Mouse (Mus musculus) ES-E14 (cell line): ENCODE measurements around the gene Cyth2. TPM values are rescaled to one million over a fixed set of nuclear protein-coding genes. Genes with fewer than 3 reads are reported as not detected.

ENCODE experiments used
- DNase-seq: peaks from one replicate; pipeline ENCODE4 v3.0.0-alpha.2; 2013; ENCODE audit warnings: low read depth, low spot score
- H3K27ac ChIP-seq: 2 replicates; pipeline ENCODE4 v1.5.1; 2012; ENCODE audit warnings: low read depth, mild to moderate bottlenecking, low read length, moderate library complexity, mixed read lengths; ENCODE audit not compliant: poor library complexity, insufficient read depth, severe bottlenecking
- H3K36me3 ChIP-seq: 2 replicates; pipeline ENCODE4 v1.6.1; 2012; ENCODE audit warnings: mild to moderate bottlenecking, low read length, moderate library complexity, mixed read lengths; ENCODE audit not compliant: control insufficient read depth, poor library complexity, insufficient read depth, severe bottlenecking
- H3K4me1 ChIP-seq, 2 experiments: fragments of 150-350 bp in 1 of 2; sonication (generic) in 1 of 2; 2 replicates each; pipeline ENCODE4 v1.6.1; 2012; ENCODE audit warnings: low read length in 2 of 2, mild to moderate bottlenecking in 1 of 2, mixed read lengths in 1 of 2; ENCODE audit not compliant: control insufficient read depth in 2 of 2, insufficient read depth in 2 of 2, poor library complexity in 1 of 2
- H3K4me3 ChIP-seq, 2 experiments: fragments of 150-350 bp in 1 of 2; sonication (generic) in 1 of 2; 2 replicates each; pipeline ENCODE4 v1.5.1; 2012; ENCODE audit warnings: low read length in 2 of 2, low read depth in 1 of 2, mild to moderate bottlenecking in 1 of 2, mixed read lengths in 1 of 2; ENCODE audit not compliant: insufficient read depth in 1 of 2, poor library complexity in 1 of 2, severe bottlenecking in 1 of 2
- H3K9ac ChIP-seq: 2 replicates; pipeline ENCODE4 v1.6.1; 2012; ENCODE audit warnings: low read depth, mild to moderate bottlenecking, low read length, mixed read lengths; ENCODE audit not compliant: poor library complexity, insufficient read depth, severe bottlenecking
- H3K9me3 ChIP-seq: fragments of 150-350 bp; sonication (generic); 2 replicates; pipeline ENCODE4 v1.6.1; 2012; ENCODE audit warnings: low read depth, mild to moderate bottlenecking, low read length; ENCODE audit not compliant: control insufficient read depth, insufficient read depth
- CHD2 ChIP-seq: IDR thresholded peaks from 2 replicates; pipeline ENCODE4 v1.6.1; 2014; ENCODE audit warnings: mild to moderate bottlenecking, low read depth, low read length, inconsistent platforms
- HCFC1 ChIP-seq: IDR thresholded peaks from 2 replicates; pipeline ENCODE4 v1.6.1; 2012; ENCODE audit warnings: low read length, inconsistent platforms, borderline replicate concordance; ENCODE audit not compliant: insufficient read depth
- MAFK ChIP-seq: IDR thresholded peaks from 2 replicates; pipeline ENCODE4 v1.6.1; 2014; ENCODE audit warnings: mild to moderate bottlenecking, low read depth, low read length, inconsistent platforms; ENCODE audit not compliant: insufficient read depth
- ZC3H11A ChIP-seq: IDR thresholded peaks from 2 replicates; pipeline ENCODE4 v1.6.1; 2012; ENCODE audit warnings: low read depth, mild to moderate bottlenecking, inconsistent platforms, low read length, borderline replicate concordance
- ZNF384 ChIP-seq: IDR thresholded peaks from 2 replicates; pipeline ENCODE4 v1.6.1; 2012; ENCODE audit warnings: low read depth, low read length, inconsistent platforms
- in situ Hi-C, 2 experiments: fragments of 600-800 bp; cut with MboI; formaldehyde crosslinking; loops; one replicate each; pipeline ENCODE4 v1.15.1; 2025; ENCODE audit warnings: low sequenced_read_pairs in 2 of 2, inconsistent platforms in 1 of 2; ENCODE audit not compliant: unreplicated experiment in 2 of 2
- total RNA-seq: library from RNA; depleted of rRNA; stranded (reverse); fragments of 300-350 nt; gene quantifications from 2 replicates; pipeline ENCODE4 v1.2.3, GENCODE M21; 2012

Cyth2 gene
- total RNA-seq, 1 experiment, result 113 TPM

DNA sequence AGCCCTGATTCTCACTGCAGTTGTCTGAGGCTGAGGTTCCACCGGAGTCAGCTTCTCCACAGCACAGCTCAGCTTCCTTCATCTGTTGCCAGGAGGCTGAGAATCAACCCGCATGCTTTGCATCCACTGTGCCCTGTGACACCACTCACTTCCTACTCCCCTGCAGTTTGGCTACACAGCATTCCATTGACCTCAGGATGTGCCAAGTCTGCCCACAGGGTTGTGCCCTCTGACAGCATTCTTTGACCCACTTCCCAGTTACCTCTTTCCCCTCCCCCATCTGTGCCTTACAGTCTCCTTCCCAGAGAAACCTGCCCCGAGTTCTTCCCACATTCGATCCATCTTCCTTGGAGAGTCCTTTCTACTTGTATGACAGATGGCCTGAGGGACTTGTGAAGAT lies 32.1 kb downstream of the Cyth2 start:
- Histone ChIP-seq H3K36me3 (no peaks in the 10 kb centered on the region), H3K9ac (no peak overlapping the region), H3K9me3 (no peaks in the 10 kb centered on the region), H3K27ac (no peak overlapping the region), H3K4me3 (no peak overlapping the region), H3K4me1 (peaks cover 2 to 13% of the 10 kb centered on the region in 2 experiments; a peak in 2 of 4 replicates)
- in situ Hi-C loops, result no loop called here
- no peak for DNase-seq
- TF ChIP-seq ZC3H11A, result no peak
- no peak for TF ChIP-seq ZNF384
- no peak for TF ChIP-seq CHD2
- TF ChIP-seq HCFC1, result no peak
- TF ChIP-seq MAFK, result no peak

DNA sequence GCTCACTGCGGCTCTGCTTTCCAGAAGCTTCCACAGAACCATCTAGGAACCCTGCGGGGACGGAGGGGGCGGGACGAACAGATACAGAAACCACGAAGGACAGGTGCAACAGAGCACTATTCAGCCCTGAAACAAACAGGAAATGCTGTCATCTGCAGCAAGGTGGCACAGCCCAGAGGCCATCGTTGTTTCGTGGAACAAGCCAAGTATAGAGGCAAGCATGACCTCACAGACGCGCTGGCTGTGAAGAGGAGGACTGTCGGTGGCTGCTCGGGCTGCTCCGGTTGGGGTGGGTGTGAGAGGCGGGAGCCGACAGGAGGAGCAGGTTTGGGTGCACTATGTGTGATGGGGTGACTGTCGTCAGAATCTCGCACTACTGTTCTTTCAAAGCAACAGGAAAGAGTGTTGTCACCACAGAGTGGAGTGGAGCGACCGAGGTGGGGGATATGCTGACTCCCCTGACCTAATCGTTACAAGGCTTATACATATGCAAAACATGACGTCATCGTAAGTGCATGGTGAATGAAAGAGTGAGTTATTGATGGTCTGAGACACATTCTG lies 35.2 kb downstream of the Cyth2 start:
- H3K27ac ChIP-seq, result no peak overlapping the region
- H3K9me3 ChIP-seq, result no peaks in the 10 kb centered on the region
- H3K4me1 ChIP-seq, result peaks cover 0 to 3% of the 10 kb centered on the region in 2 experiments; a peak in 1 of 4 replicates
- TF ChIP-seq CHD2, result no peak
- no peak for TF ChIP-seq ZC3H11A
- in situ Hi-C loops, result no loop called here
- no peaks in the 10 kb centered on the region for H3K36me3 ChIP-seq
- H3K4me3 ChIP-seq, result no peak overlapping the region
- H3K9ac ChIP-seq, result no peak overlapping the region
- no peak for DNase-seq

GRCm38 (mm10) chr7:45775237-45775636 lies 39.1 kb downstream of the Cyth2 start:
- in situ Hi-C loops, result no loop called here
- H3K4me1 ChIP-seq, result peaks cover 0 to 11% of the 10 kb centered on the region in 2 experiments; a peak in 1 of 4 replicates
- no peak overlapping the region for H3K27ac ChIP-seq
- TF ChIP-seq ZC3H11A, result no peak
- TF ChIP-seq ZNF384, result no peak
- no peak for TF ChIP-seq MAFK
- no peaks in the 10 kb centered on the region for H3K9me3 ChIP-seq
- H3K4me3 ChIP-seq, result no peak overlapping the region
- no peak overlapping the region for H3K9ac ChIP-seq
- DNase-seq, result no peak
- H3K36me3 ChIP-seq, result no peaks in the 10 kb centered on the region

DNA sequence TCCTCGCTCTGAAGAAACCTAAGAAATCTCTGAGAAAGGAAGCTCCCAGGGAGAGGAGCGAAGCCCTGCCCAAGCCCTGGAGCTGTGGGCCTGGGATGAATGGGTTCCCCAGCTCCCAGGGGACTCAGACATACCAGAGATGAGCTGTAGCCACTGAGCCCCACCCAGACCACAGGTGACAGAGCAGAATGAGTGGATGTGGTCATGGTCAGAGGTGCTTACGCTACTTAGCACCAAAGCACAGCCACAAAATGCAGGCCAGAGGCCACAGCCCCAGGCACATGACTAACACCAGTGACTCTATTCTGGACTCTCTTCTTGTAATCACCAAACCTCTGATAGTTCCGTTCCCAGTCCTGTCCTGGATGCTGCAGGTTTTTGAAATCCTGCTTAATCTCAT lies 43.3 kb downstream of the Cyth2 start:
- no peaks in the 10 kb centered on the region for H3K9me3 ChIP-seq
- H3K4me1 ChIP-seq, result peaks cover 0 to 13% of the 10 kb centered on the region in 2 experiments; a peak in 1 of 4 replicates
- H3K9ac ChIP-seq, result no peak overlapping the region
- H3K27ac ChIP-seq, result no peak overlapping the region
- no peak overlapping the region for H3K4me3 ChIP-seq
- no peaks in the 10 kb centered on the region for H3K36me3 ChIP-seq
- TF ChIP-seq ZC3H11A (no peak), MAFK (no peak), ZNF384 (no peak)
- DNase-seq, result no peak
- in situ Hi-C loops, result no loop called here

- Histone ChIP-seq H3K4me1 (peaks cover 0 to 14% of the 10 kb centered on the region in 2 experiments; a peak in 1 of 4 replicates), H3K36me3 (no peaks in the 10 kb centered on the region), H3K9ac (no peak overlapping the region), H3K27ac (no peak overlapping the region), H3K4me3 (no peak overlapping the region), H3K9me3 (no peaks in the 10 kb centered on the region)
- DNase-seq, result no peak
- in situ Hi-C loops, result no loop called here
- TF ChIP-seq CHD2, result no peak
- no peak for TF ChIP-seq MAFK
- TF ChIP-seq ZC3H11A, result no peak
- no peak for TF ChIP-seq HCFC1
- no peak for TF ChIP-seq ZNF384
These were observed 43.8 kb downstream of the Cyth2 start for GRCm38 (mm10) chr7:45770427-45771082.
